Mouse (Mus musculus) heart, embryonic 15.5 days (tissue): ENCODE results near the gene Fry. TPM values are rescaled to one million over a fixed set of nuclear protein-coding genes. Genes with fewer than 3 reads are reported as not detected.

Experiments used
- ATAC-seq: fragments of 200-750 bp; cut with Nextera tagmentation; replicated peaks from 2 replicates; pipeline ENCODE4 v1.8.0; 2017; ENCODE audit warnings: low read depth, moderate TSS enrichment; ENCODE audit not compliant: insufficient number of reproducible peaks, insufficient read depth, low FRiP score
- H3K27ac ChIP-seq: fragments of 300-500 bp; sonication (generic); 2 replicates; pipeline ENCODE4 v1.5.1; 2015; ENCODE audit warnings: mild to moderate bottlenecking, inconsistent platforms
- H3K27me3 ChIP-seq: fragments of 300-500 bp; sonication (generic); 2 replicates; pipeline ENCODE4 v1.6.1; 2015; ENCODE audit warnings: inconsistent platforms
- H3K36me3 ChIP-seq: fragments of 300-500 bp; sonication (generic); 2 replicates; pipeline ENCODE4 v1.6.1; 2015; ENCODE audit warnings: mild to moderate bottlenecking, inconsistent platforms
- H3K4me1 ChIP-seq: fragments of 300-500 bp; sonication (generic); replicated peaks from 2 replicates; pipeline ENCODE4 v1.6.1; 2015; ENCODE audit warnings: inconsistent platforms
- H3K4me2 ChIP-seq: fragments of 300-500 bp; sonication (generic); 2 replicates; pipeline ENCODE4 v1.6.1; 2015; ENCODE audit warnings: inconsistent platforms, mild to moderate bottlenecking, moderate library complexity
- H3K4me3 ChIP-seq: fragments of 300-500 bp; sonication (generic); 2 replicates; pipeline ENCODE4 v1.5.1; 2015; ENCODE audit warnings: mild to moderate bottlenecking, inconsistent platforms
- H3K9ac ChIP-seq: fragments of 300-500 bp; sonication (generic); 2 replicates; pipeline ENCODE4 v1.6.1; 2015; ENCODE audit warnings: mild to moderate bottlenecking, inconsistent platforms
- H3K9me3 ChIP-seq: fragments of 300-500 bp; sonication (generic); replicated peaks from 2 replicates; pipeline ENCODE4 v1.6.1; 2016; ENCODE audit warnings: inconsistent platforms
- WGBS: fragments of 180-500 bp; shearing (Covaris S2); methylation state at CpG from one replicate; pipeline ENCODE4 v1.1.7; 2015; ENCODE audit warnings: mixed read lengths; 5-methylcytosine and 5-hydroxymethylcytosine counted together
- polyA plus RNA-seq: library from polyadenylated mRNA; unstranded; fragments of >200 nt; fragmentation: Nextera tagmentation; extraction: Ambion mirVana; gene quantifications from 2 replicates; pipeline ENCODE4 v1.2.1, GENCODE M21; 2015

The Fry gene
- polyA plus RNA-seq, 1 experiment from 2014 or later, result 30.3 TPM

- Histone ChIP-seq H3K27ac (peak overlapping the region; percentile 95), H3K36me3 (no peaks in the 10 kb centered on the region), H3K9me3 (no peaks in the 10 kb centered on the region), H3K4me2 (peak overlapping the region; percentile 56), H3K4me1 (peaks cover 42% of the 10 kb centered on the region), H3K27me3 (no peaks in the 10 kb centered on the region), H3K4me3 (peak overlapping the region; percentile 42), H3K9ac (peak overlapping the region; percentile 42)
- ATAC-seq, result peak; percentile 90
- 29% methylated on average over 11 of the region's 11 CpGs for WGBS
These were observed 176.7 kb downstream of the Fry start for GRCm38 (mm10) chr5:150295096-150295495.

- peaks cover 34% of the 10 kb centered on the region for H3K4me1 ChIP-seq
- H3K27ac ChIP-seq, result no peak overlapping the region
- H3K36me3 ChIP-seq, result no peaks in the 10 kb centered on the region
- no peak overlapping the region for H3K4me2 ChIP-seq
- no peaks in the 10 kb centered on the region for H3K27me3 ChIP-seq
- H3K9ac ChIP-seq, result no peak overlapping the region
- ATAC-seq, result no peak
- H3K4me3 ChIP-seq, result no peak overlapping the region
- WGBS, result 77% methylated on average over 6 of the region's 6 CpGs
- H3K9me3 ChIP-seq, result no peaks in the 10 kb centered on the region
These were observed 180.5 kb downstream of the Fry start for GRCm38 (mm10) chr5:150298969-150299368.

GRCm38 (mm10) chr5:150302123-150302522 lies 183.7 kb downstream of the Fry start:
- Histone ChIP-seq H3K4me1 (peaks cover 21% of the 10 kb centered on the region), H3K27ac (no peak overlapping the region), H3K9me3 (no peaks in the 10 kb centered on the region), H3K9ac (no peak overlapping the region), H3K27me3 (no peaks in the 10 kb centered on the region), H3K4me3 (no peak overlapping the region), H3K4me2 (no peak overlapping the region), H3K36me3 (no peaks in the 10 kb centered on the region)
- no peak for ATAC-seq
- 87% methylated on average over 2 of the region's 2 CpGs for WGBS

GRCm38 (mm10) chr5:150302996-150303395 lies 184.6 kb downstream of the Fry start:
- Histone ChIP-seq H3K9me3 (no peaks in the 10 kb centered on the region), H3K4me3 (no peak overlapping the region)
- WGBS, result 34% methylated on average over 5 of the region's 5 CpGs

GRCm38 (mm10) chr5:150306497-150306896 lies 188.1 kb downstream of the Fry start:
- H3K4me3 ChIP-seq, result no peak overlapping the region
- H3K4me2 ChIP-seq, result no peak overlapping the region
- ATAC-seq, result no peak

More at GRCm38 (mm10) chr5:150302996-150303395, 184.6 kb downstream of the Fry start:
- Histone ChIP-seq H3K9ac (no peak overlapping the region), H3K27ac (no peak overlapping the region), H3K4me1 (peaks cover 21% of the 10 kb centered on the region), H3K36me3 (no peaks in the 10 kb centered on the region), H3K4me2 (no peak overlapping the region), H3K27me3 (no peaks in the 10 kb centered on the region)
- no peak for ATAC-seq

GRCm38 (mm10) chr5:150313229-150313628 lies 194.8 kb downstream of the Fry start:
- ATAC-seq, result no peak
- no peak overlapping the region for H3K27ac ChIP-seq
- H3K4me2 ChIP-seq, result no peak overlapping the region
- H3K4me3 ChIP-seq, result no peak overlapping the region
- 72% methylated on average over 2 of the region's 2 CpGs for WGBS
- H3K9me3 ChIP-seq, result 0 out of 2 replicates have a peak, but pooled peaks cover 4% of the 10 kb centered on the region
- H3K9ac ChIP-seq, result no peak overlapping the region
- peaks cover 7% of the 10 kb centered on the region for H3K4me1 ChIP-seq
- H3K27me3 ChIP-seq, result no peaks in the 10 kb centered on the region
- H3K36me3 ChIP-seq, result peaks cover 34% of the 10 kb centered on the region

More at GRCm38 (mm10) chr5:150306497-150306896, 188.1 kb downstream of the Fry start:
- H3K27ac ChIP-seq, result no peak overlapping the region
- WGBS, result 73% methylated on average over 5 of the region's 5 CpGs
- peaks cover 6% of the 10 kb centered on the region for H3K4me1 ChIP-seq
- no peak overlapping the region for H3K9ac ChIP-seq
- H3K9me3 ChIP-seq, result 0 out of 2 replicates have a peak, but pooled peaks cover under 1% of the 10 kb centered on the region
- H3K27me3 ChIP-seq, result no peaks in the 10 kb centered on the region
- peaks cover 26% of the 10 kb centered on the region for H3K36me3 ChIP-seq

- H3K4me1 ChIP-seq, result peaks cover 7% of the 10 kb centered on the region
- no peak overlapping the region for H3K9ac ChIP-seq
- no peak for ATAC-seq
- no peak overlapping the region for H3K4me3 ChIP-seq
- H3K27ac ChIP-seq, result no peak overlapping the region
- H3K4me2 ChIP-seq, result no peak overlapping the region
- 96% methylated on average over 6 of the region's 6 CpGs for WGBS
- H3K9me3 ChIP-seq, result 0 out of 2 replicates have a peak, but pooled peaks cover 4% of the 10 kb centered on the region
- no peaks in the 10 kb centered on the region for H3K27me3 ChIP-seq
- H3K36me3 ChIP-seq, result peaks cover 24% of the 10 kb centered on the region
These were observed 196.1 kb downstream of the Fry start for GRCm38 (mm10) chr5:150314582-150314981.

GRCm38 (mm10) chr5:150325411-150325810 lies 207.0 kb downstream of the Fry start:
- no peaks in the 10 kb centered on the region; the same call in 1 of the 2 replicates for H3K9me3 ChIP-seq
- H3K4me1 ChIP-seq, result no peaks in the 10 kb centered on the region
- no peak overlapping the region for H3K4me3 ChIP-seq
- H3K36me3 ChIP-seq, result peaks cover 17% of the 10 kb centered on the region; the same call in 1 of the 2 replicates
- WGBS, result 71% methylated on average over 5 of the region's 5 CpGs
- H3K9ac ChIP-seq, result no peak overlapping the region
- no peaks in the 10 kb centered on the region for H3K27me3 ChIP-seq
- no peak overlapping the region for H3K4me2 ChIP-seq
- no peak overlapping the region for H3K27ac ChIP-seq
- ATAC-seq, result no peak

- H3K27ac ChIP-seq, result no peak overlapping the region
- WGBS, result 59% methylated on average over 6 of the region's 6 CpGs
These were observed 210.2 kb downstream of the Fry start for GRCm38 (mm10) chr5:150328686-150329085.

GRCm38 (mm10) chr5:150331821-150332220 lies 213.4 kb downstream of the Fry start:
- 81% methylated on average over 2 of the region's 2 CpGs for WGBS
- no peaks in the 10 kb centered on the region for H3K9me3 ChIP-seq
- peaks cover 27% of the 10 kb centered on the region for H3K4me1 ChIP-seq
- H3K27me3 ChIP-seq, result no peaks in the 10 kb centered on the region
- H3K36me3 ChIP-seq, result peaks cover 2% of the 10 kb centered on the region; the same call in 1 of the 2 replicates
- no peak overlapping the region for H3K4me2 ChIP-seq
- H3K4me3 ChIP-seq, result no peak overlapping the region
- no peak overlapping the region; the same call in 1 of the 2 replicates for H3K27ac ChIP-seq
- ATAC-seq, result no peak
- H3K9ac ChIP-seq, result no peak overlapping the region

More at GRCm38 (mm10) chr5:150328686-150329085, 210.2 kb downstream of the Fry start:
- H3K4me2 ChIP-seq, result no peak overlapping the region
- no peak overlapping the region for H3K4me3 ChIP-seq
- no peaks in the 10 kb centered on the region for H3K9me3 ChIP-seq
- H3K4me1 ChIP-seq, result peaks cover 25% of the 10 kb centered on the region
- H3K27me3 ChIP-seq, result no peaks in the 10 kb centered on the region
- peaks cover 10% of the 10 kb centered on the region; the same call in 1 of the 2 replicates for H3K36me3 ChIP-seq
- H3K9ac ChIP-seq, result no peak overlapping the region
- no peak for ATAC-seq

GRCm38 (mm10) chr5:150332810-150333209 lies 214.4 kb downstream of the Fry start:
- Histone ChIP-seq H3K36me3 (no peaks in the 10 kb centered on the region), H3K9ac (no peak overlapping the region), H3K27me3 (no peaks in the 10 kb centered on the region), H3K4me1 (peaks cover 28% of the 10 kb centered on the region), H3K4me3 (no peak overlapping the region), H3K9me3 (no peaks in the 10 kb centered on the region), H3K27ac (peak overlapping the region; percentile 79), H3K4me2 (no peak overlapping the region)
- no peak for ATAC-seq
- WGBS, result 48% methylated on average over 5 of the region's 5 CpGs

GRCm38 (mm10) chr5:150333328-150333731 lies 214.9 kb downstream of the Fry start:
- H3K4me1 ChIP-seq, result peaks cover 31% of the 10 kb centered on the region
- WGBS, result 36% methylated on average over 10 of the region's 10 CpGs
- no peaks in the 10 kb centered on the region for H3K36me3 ChIP-seq
- H3K4me3 ChIP-seq, result no peak overlapping the region
- no peaks in the 10 kb centered on the region for H3K27me3 ChIP-seq
- peak overlapping the region; percentile 33; the same call in 1 of the 2 replicates for H3K4me2 ChIP-seq
- no peaks in the 10 kb centered on the region for H3K9me3 ChIP-seq
- ATAC-seq, result 0 out of 2 replicates have a peak, but pooled peaks have one; percentile 35
- no peak overlapping the region for H3K9ac ChIP-seq
- peak overlapping the region; percentile 79 for H3K27ac ChIP-seq
